Comparison of ENCODE assay signal across 26 mouse cellular contexts in the genomic region with DNA sequence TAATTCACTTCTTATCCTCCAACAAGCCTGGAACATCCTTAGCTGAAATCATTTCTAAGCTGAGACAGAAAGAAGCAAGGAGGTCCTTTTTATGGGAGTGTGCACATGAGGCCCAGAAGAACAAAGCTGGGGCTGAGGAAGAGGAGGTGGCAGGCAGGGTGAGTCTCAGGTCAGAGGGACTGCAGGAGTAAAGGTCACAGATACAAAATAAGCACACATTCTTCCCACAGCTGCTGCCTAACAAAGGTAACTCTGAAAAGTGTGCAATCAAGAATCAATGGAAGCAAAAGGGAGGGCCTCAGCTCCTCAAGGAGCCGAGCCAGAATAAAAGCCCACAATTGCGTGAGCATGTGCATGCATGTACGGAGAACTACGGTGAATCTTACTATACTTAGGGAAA. TPM values are rescaled to one million over a fixed set of nuclear protein-coding genes. Genes with fewer than 3 reads are reported as not detected.
DNase-seq lines count a peak whose midpoint lies in the region; ATAC-seq and TF ChIP-seq lines count a peak whose summit lies in the region.
"Had no signal": no experiment of that assay in that cellular context is flagged by ENCODE, and none has a peak within 500 bp of the region (broad histone marks: within the 10 kb centered on the region; RNA-seq: fewer than 3 reads in every experiment).

No protein-coding gene starts in this region.

- peaks cover 2% of the 10 kb centered on the region for H3K36me3 ChIP-seq in heart, adult 2 months (ENCODE audit: control insufficient read depth, insufficient read depth, low read length)
- H3K36me3 ChIP-seq in stomach, embryonic 14.5 days (ENCODE audit: control insufficient read depth, insufficient read depth, low read length), result no peaks in the 10 kb centered on the region
- no peaks in the 10 kb centered on the region for H3K36me3 ChIP-seq in kidney, embryonic 14.5 days (ENCODE audit: control insufficient read depth, insufficient read depth, low read length)
- H3K36me3 ChIP-seq in midbrain, embryonic 13.5 days, result no peaks in the 10 kb centered on the region
- H3K36me3 ChIP-seq: embryonic facial prominence, embryonic 13.5 days; heart, embryonic 13.5 days; hindbrain, embryonic 12.5 days; kidney, embryonic 15.5 days; limb, embryonic 13.5 days; liver, embryonic 13.5 days; midbrain, embryonic 12.5 days; neural tube, embryonic 12.5 days had no signal

- no peak for TF ChIP-seq POLR2A in heart, adult 2 months (IDR thresholded peaks at IDR 0.05; ENCODE audit: insufficient read depth, low read depth, low read length)

- TF ChIP-seq CTCF in heart, adult 2 months (IDR thresholded peaks at IDR 0.05), result no peak

- H3K4me1 ChIP-seq in heart, adult 2 months (ENCODE audit: control insufficient read depth, insufficient read depth, low read length), result peaks cover 19% of the 10 kb centered on the region
- peaks cover 27% of the 10 kb centered on the region for H3K4me1 ChIP-seq in stomach, embryonic 14.5 days (ENCODE audit: control insufficient read depth, insufficient read depth, low read length)
- H3K4me1 ChIP-seq in kidney, embryonic 14.5 days (ENCODE audit: control insufficient read depth, insufficient read depth, low read length), result peaks cover 25% of the 10 kb centered on the region
- H3K4me1 ChIP-seq in midbrain, embryonic 13.5 days (replicated peaks), result peaks cover 44% of the 10 kb centered on the region

- no peak overlapping the region for H3K4me2 ChIP-seq in stomach, embryonic 14.5 days (replicated peaks; ENCODE audit: low read depth, low read length)
- no peak overlapping the region for H3K4me2 ChIP-seq in kidney, embryonic 14.5 days (replicated peaks; ENCODE audit: low read depth, low read length)
- no peak overlapping the region for H3K4me2 ChIP-seq in midbrain, embryonic 13.5 days (replicated peaks)
- H3K4me2 ChIP-seq: embryonic facial prominence, embryonic 13.5 days; heart, embryonic 13.5 days; hindbrain, embryonic 12.5 days; kidney, embryonic 15.5 days; limb, embryonic 13.5 days; liver, embryonic 13.5 days; midbrain, embryonic 12.5 days; neural tube, embryonic 12.5 days had no signal

- no peak overlapping the region for H3K9ac ChIP-seq in heart, adult 2 months (ENCODE audit: low read depth, low read length)
- H3K9ac ChIP-seq in stomach, embryonic 14.5 days (replicated peaks; ENCODE audit: low read depth, low read length), result no peak overlapping the region
- no peak overlapping the region for H3K9ac ChIP-seq in kidney, embryonic 14.5 days (ENCODE audit: low read depth, low read length)
- H3K9ac ChIP-seq in midbrain, embryonic 13.5 days (replicated peaks), result no peak overlapping the region
- H3K9ac ChIP-seq: embryonic facial prominence, embryonic 13.5 days; heart, embryonic 13.5 days; hindbrain, embryonic 12.5 days; kidney, embryonic 15.5 days; limb, embryonic 13.5 days; liver, embryonic 13.5 days; midbrain, embryonic 12.5 days; neural tube, embryonic 12.5 days had no signal

- H3K27me3 ChIP-seq in heart, adult 2 months (ENCODE audit: control insufficient read depth, insufficient read depth, low read length), result no peaks in the 10 kb centered on the region
- no peaks in the 10 kb centered on the region for H3K27me3 ChIP-seq in stomach, embryonic 14.5 days (ENCODE audit: control insufficient read depth, insufficient read depth, low read length)
- no peaks in the 10 kb centered on the region for H3K27me3 ChIP-seq in kidney, embryonic 14.5 days (ENCODE audit: control insufficient read depth, insufficient read depth, low read length)
- H3K27me3 ChIP-seq in midbrain, embryonic 13.5 days, result no peaks in the 10 kb centered on the region
- H3K27me3 ChIP-seq: embryonic facial prominence, embryonic 13.5 days; heart, embryonic 13.5 days; hindbrain, embryonic 12.5 days; kidney, embryonic 15.5 days; limb, embryonic 13.5 days; liver, embryonic 13.5 days; neural tube, embryonic 12.5 days; Patski had no signal

- no peak for DNase-seq in heart, adult 2 months
- no peak for DNase-seq in heart, adult 18-20 months
- peak; percentile 46 for DNase-seq in embryo, embryonic 9.5 days (ENCODE audit: extremely low spot score)
- no peak for DNase-seq in thymus, postnatal 10 days (ENCODE audit: low spot score in 2 of 2)
- DNase-seq: gastrocnemius, postnatal 10 days; kidney, postnatal 36 days; liver, embryonic 13.5 days; lung, adult 2 months; lung, postnatal 14 days; right cerebral cortex, postnatal 14 days; thymus, postnatal 4 days had no signal

- H3K4me3 ChIP-seq in heart, adult 2 months, result no peak overlapping the region
- H3K4me3 ChIP-seq in stomach, embryonic 14.5 days (ENCODE audit: low read depth, low read length), result no peak overlapping the region
- no peak overlapping the region for H3K4me3 ChIP-seq in kidney, embryonic 14.5 days (ENCODE audit: low read length)
- H3K4me3 ChIP-seq in midbrain, embryonic 13.5 days (replicated peaks), result no peak overlapping the region
- H3K4me3 ChIP-seq: embryonic facial prominence, embryonic 13.5 days; erythroblast, embryonic 14.5 days; heart, embryonic 13.5 days; hindbrain, embryonic 12.5 days; kidney, embryonic 15.5 days; limb, embryonic 13.5 days; liver, embryonic 13.5 days; midbrain, embryonic 12.5 days; neural tube, embryonic 12.5 days had no signal

- H3K9me3 ChIP-seq in stomach, embryonic 14.5 days (ENCODE audit: control insufficient read depth, low read depth, low read length), result no peaks in the 10 kb centered on the region
- no peaks in the 10 kb centered on the region for H3K9me3 ChIP-seq in kidney, embryonic 14.5 days (ENCODE audit: control insufficient read depth, low read length)
- no peaks in the 10 kb centered on the region for H3K9me3 ChIP-seq in midbrain, embryonic 13.5 days
- H3K9me3 ChIP-seq: embryonic facial prominence, embryonic 13.5 days; heart, embryonic 13.5 days; hindbrain, embryonic 12.5 days; kidney, embryonic 15.5 days; limb, embryonic 13.5 days; liver, embryonic 13.5 days; midbrain, embryonic 12.5 days; neural tube, embryonic 12.5 days had no signal

- TF ChIP-seq EP300 in heart, adult 2 months (IDR thresholded peaks at IDR 0.05; ENCODE audit: insufficient read depth, low read depth, low read length), result no peak

- intact Hi-C loops in heart, adult 2 months (cut with DNase I), result loop anchor here (2.0 kb wide), 1 partner anchor 29 kb away; no protein-coding TSS in a partner anchor

- H3K27ac ChIP-seq in heart, adult 2 months, result peak overlapping the region; percentile 4; the same call in 1 of the 2 replicates
- H3K27ac ChIP-seq in stomach, embryonic 14.5 days (ENCODE audit: low read length), result peak overlapping the region; percentile 39; the same call in 1 of the 2 replicates
- H3K27ac ChIP-seq in kidney, embryonic 14.5 days (ENCODE audit: low read depth, low read length), result no peak overlapping the region
- H3K27ac ChIP-seq in midbrain, embryonic 13.5 days, result no peak overlapping the region
- H3K27ac ChIP-seq: heart, embryonic 13.5 days; hindbrain, embryonic 12.5 days; kidney, embryonic 15.5 days; limb, embryonic 13.5 days; liver, embryonic 13.5 days; midbrain, embryonic 12.5 days; neural tube, embryonic 12.5 days had no signal

- 73% methylated on average over 4 of the region's 4 CpGs for WGBS in heart, adult 2 months
- WGBS in stomach, embryonic 14.5 days, result 34% methylated on average over 4 of the region's 4 CpGs
- 50% methylated on average over 4 of the region's 4 CpGs for WGBS in kidney, embryonic 14.5 days
- WGBS in midbrain, embryonic 13.5 days, result 26% methylated on average over 4 of the region's 4 CpGs

- 0 out of 2 replicates have a peak, but pooled peaks cover 2% of the 10 kb centered on the region for H3K79me2 ChIP-seq in heart, adult 2 months (replicated peaks; ENCODE audit: control insufficient read depth, insufficient read depth, low read length)

- ATAC-seq in stomach, embryonic 14.5 days (ENCODE audit: insufficient number of reproducible peaks, insufficient read depth, low FRiP score, low read depth), result no peak
- no peak for ATAC-seq in kidney, embryonic 14.5 days (ENCODE audit: low FRiP score, low TSS enrichment)
- ATAC-seq in midbrain, embryonic 13.5 days, result no peak
- ATAC-seq: CD4-positive, CD25-positive, alpha-beta regulatory T cell, adult 4 months; forebrain, embryonic 14.5 days; Patski had no signal

RNA-seq across cellular contexts. Expression of a gene that starts 51.6 kb away (rescaled TPM):
- 10 to 100 TPM; 28.1 to 35.7 TPM for total RNA-seq in heart, adult 2 months (2021)
- 16.9 and 18.2 TPM in 2 replicates for polyA plus RNA-seq in heart, adult 2 months (2012; rRNA removed)
- total RNA-seq in heart, adult 18-20 months (2021), result 10 to 100 TPM; 24.3 to 29.9 TPM
- 41.5 and 47.7 TPM in 2 replicates for polyA plus RNA-seq in stomach, embryonic 14.5 days (2014; fragmentation: Nextera tagmentation; extraction: Ambion mirVana)
- 29.1 and 32.6 TPM in 2 replicates for polyA plus RNA-seq in kidney, embryonic 14.5 days (2014; fragmentation: Nextera tagmentation; extraction: Ambion mirVana)
- 73.1 and 76.2 TPM in 2 replicates for polyA plus RNA-seq in midbrain, embryonic 13.5 days (2015; fragmentation: Nextera tagmentation; extraction: Ambion mirVana)
- total RNA-seq: monocyte, adult 5-6 weeks had no signal

Comparison
In these comparisons a context has a peak if more than half of its experiments do, and no peak if none do; other contexts are left out.
1. H3K27ac ChIP-seq: peak in heart, adult 2 months (single experiment) and stomach, embryonic 14.5 days (single experiment); none in kidney, embryonic 14.5 days (single experiment) and midbrain, embryonic 13.5 days (single experiment).